Mouse (Mus musculus) urinary bladder, adult 18-20 months (tissue): Measurements from ENCODE around the gene Nupl1.

Experiments
- DNase-seq, 2 experiments: peaks; one replicate each; pipeline ENCODE4 v3.0.0; 2022; ENCODE audit warnings: low spot score in 2 of 2, mixed read lengths in 2 of 2

Gene Nupl1

DNA sequence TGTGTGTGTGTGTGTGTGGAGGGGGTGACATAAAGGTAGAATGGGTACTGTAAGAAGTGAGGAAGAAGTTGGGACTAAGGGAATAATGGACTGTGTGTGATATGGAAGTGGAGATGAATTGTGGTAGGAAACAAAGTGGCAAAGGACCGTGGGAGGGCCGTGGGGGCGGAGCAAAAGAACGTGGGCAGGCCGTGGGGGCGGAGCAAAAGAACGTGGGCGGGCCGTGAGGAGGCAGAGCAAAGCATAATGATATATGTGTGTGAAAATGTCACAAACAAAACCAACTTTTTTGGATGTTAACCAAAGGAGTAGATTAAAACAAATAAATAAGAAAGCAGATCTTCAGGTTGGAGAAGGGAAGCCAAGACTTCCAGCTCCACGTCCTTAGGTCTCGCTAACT lies 98.9 kb downstream of the Nupl1 start:
- no peak for DNase-seq

DNA sequence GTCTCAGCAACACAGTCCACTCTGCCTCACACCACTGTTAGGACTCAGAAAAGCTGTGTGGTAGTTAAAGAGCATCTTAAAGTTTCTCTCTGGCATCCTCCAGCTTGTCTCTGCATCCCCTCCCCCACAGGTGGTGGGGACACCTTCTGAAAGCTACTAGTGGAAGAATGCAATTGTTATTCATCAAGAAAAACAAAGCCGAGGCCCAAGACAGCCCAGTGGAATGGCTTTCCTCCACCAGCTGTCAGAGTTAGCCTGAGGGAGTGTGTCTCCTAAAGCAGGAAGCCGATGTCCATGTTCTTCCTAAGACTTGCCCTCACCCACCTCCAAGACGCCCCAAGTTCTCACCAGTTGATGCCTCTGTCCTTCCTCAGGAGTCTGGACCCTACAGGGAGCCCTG lies 102.3 kb downstream of the Nupl1 start:
- DNase-seq = no peak

DNA sequence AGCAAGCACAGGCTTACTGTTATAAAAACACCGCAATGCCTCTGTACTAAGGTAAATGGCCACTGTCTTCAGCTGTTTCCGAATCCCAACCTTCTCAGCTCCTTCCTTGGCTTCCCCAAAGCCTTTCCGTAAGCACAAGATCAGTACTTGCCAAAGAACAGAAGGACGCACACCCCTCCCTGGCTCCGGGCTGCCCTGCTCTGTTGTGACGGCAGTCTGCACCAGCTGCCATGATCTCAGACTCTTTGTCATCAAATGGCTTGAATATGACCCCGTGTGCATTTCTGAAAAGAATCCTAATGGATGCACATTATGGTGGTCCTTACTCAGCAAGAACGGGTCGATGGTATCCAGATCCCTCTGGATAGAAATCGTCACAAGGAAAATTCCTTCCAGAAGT lies 108.0 kb downstream of the Nupl1 start:
- no peak for DNase-seq

DNA sequence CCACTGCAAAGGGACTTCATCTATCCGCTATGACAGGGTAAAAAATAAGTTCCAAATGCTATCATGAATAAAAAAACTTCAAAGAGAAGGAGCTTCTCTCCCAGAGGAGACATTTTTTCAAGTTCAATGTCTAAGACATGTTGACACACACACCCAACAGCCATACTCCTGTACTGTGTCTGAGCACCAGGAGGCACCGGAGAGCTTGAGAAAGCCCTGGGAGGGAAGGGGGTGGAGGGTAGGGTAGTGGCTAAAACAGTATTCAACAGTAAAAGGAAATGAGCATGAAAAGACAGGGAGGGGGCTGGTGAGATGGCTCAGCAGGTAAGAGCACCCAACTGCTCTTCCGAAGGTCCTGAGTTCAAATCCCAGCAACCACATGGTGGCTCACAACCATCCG lies 112.9 kb downstream of the Nupl1 start:
- DNase-seq = no peak

DNA sequence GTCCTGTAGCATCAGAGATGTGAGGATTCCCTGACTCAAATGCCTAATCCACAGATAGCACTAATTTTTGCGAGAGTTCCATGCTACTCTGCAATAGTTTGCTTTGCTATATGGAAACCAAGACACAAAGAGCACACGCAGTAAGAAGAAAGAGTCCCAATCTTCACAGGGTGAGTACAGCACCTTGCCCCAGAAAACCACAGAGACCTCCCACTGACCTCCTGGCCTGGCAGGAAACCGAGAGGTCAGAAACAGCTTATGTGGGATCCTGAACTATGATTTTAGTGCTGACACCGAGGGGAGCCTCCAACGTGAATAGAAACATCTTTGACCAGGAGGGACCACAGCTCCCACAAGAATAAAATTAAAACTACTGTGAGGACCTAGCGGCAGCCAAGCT lies 113.4 kb downstream of the Nupl1 start:
- DNase-seq = no peak

DNA sequence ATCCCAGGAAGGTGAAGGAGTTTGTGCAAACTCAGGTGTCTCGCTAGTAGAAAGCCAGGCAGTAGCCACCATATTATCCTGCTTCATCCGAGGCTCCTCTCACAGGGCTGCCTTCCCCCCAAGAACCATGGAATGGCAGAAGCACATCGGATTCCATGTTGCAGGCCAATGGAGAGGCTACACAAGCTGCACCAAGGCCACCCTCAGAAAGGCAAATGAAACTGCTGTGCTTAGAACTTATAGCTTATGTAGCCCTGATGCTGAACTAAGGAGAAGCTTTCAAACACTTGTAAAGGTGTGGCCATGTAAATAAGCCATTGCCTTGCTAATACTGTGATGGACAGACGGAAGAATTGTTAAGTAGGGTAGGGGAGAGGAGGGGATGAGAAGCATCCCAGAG lies 115.4 kb downstream of the Nupl1 start:
- no peak for DNase-seq

DNA sequence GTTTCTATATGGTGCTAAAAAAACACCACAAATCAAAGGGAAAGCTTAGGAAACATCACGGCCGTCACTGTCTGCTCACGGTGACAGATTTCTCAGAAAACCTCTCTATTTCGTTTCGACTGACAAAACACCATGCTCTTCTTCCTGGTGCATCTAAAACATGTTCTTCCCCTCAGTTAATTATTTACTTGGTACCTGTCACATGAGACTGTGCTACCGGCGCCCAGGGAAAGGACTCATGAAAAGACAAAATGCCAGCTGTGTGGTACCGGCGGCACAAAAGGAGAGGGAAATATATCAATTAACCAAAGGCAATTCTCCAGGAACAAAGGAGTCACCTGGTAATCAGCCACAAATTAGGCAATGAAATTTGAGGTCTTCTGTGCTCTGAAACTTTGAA lies 116.5 kb downstream of the Nupl1 start:
- no peak for DNase-seq
